Mouse (Mus musculus) testis, postnatal 14 days (tissue): ENCODE measurements around the gene Galnt2.

Source experiments
- DNase-seq: peaks from one replicate; pipeline ENCODE4 v3.0.0; 2021; ENCODE audit warnings: low spot score

The Galnt2 gene

DNA sequence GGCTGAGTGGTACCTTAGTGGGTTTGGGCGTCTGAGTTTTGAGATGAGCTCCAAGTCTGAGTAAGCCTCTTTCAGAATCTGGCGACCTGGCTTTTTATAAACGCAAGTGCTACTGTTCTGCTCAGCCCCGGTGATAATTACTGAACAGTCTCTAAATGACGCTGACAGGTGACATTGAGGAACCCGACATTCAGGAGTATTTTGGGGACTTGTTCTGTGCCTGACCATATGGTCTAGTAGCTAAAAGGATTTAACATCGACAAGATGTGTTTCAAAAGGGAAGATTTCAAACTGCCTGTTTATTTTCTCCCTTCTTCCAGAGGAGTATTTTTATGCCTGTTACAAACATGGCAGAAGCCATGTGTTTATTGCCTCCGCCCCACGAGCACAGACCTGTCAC lies 61.8 kb downstream of the Galnt2 start:
- no peak for DNase-seq

DNA sequence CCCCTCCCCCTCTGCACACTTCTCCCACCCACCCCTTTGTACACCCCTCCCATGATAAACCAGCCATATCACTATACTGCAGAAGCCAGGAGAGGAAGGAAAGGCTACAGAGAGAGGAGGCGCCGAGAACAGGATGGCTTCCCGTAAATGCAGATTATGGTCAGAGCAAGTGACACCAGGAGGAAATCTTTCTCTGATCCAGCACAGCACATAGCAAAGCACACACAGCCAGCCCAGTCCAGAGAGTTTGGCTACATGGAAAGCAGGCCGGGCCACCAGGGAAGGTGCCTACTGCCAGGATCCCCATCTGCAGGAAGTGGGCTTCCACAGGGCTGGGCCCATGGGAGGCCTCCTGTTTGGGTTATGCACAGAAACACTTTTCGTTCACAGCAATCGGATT lies 63.2 kb downstream of the Galnt2 start:
- no peak for DNase-seq

DNA sequence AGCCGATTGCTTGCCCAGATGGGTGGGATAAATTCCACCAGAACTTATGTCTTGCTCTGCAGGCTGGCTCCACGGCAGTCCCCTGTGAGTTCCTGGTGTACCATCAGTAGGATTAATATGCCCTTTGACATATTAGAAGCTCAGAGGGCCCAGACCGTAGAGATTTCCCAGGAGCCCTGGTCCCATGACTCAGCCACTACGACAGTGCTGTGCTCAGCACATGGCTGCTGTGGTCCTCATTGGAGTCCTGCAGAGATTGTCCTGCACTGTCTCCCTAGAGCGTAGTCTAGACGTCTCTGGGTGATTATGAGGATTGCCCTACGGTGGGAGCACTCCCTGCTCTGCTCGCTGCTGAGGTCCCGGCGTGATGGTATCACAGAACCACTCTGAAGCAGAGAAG lies 63.7 kb downstream of the Galnt2 start:
- DNase-seq, result no peak

DNA sequence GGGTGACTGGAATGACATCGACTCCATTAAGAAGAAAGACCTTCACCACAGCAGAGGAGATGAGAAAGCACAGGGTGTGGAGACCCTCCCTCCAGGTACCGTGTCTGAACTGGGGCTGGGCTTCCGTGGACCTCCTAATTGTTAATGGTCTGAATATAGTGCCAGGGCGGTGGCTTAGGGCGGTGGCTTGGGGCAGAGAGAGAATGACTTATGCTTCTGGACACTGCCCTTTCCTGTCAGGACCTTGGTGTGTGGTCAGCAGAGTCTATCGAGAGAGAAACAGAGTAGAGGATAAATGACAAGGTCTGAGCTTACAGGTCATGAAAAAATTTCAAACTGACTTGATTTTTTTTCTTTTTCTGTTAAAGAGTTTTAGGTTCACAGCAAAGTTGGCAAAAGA lies 64.2 kb downstream of the Galnt2 start:
- no peak for DNase-seq

DNA sequence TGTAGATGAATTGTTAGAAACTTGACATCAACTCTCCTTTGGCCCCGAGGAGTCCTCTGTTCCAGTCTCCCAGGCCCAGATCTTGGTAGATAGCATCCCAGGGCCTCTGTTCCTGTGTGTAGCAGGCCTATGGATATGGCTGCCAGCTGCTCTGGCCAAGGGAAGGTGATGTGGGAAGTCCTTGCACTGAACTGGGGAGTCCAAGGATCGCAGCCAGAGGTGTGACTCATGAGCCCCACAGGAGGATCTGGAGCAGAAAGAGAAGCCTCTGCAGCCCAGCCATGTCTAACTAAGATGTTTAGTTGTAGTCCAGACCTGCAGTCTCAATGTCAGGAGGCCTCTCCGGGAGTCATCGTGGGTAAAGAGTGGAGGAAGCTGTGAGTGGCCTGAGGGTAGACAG lies 70.3 kb downstream of the Galnt2 start:
- DNase-seq, result no peak

DNA sequence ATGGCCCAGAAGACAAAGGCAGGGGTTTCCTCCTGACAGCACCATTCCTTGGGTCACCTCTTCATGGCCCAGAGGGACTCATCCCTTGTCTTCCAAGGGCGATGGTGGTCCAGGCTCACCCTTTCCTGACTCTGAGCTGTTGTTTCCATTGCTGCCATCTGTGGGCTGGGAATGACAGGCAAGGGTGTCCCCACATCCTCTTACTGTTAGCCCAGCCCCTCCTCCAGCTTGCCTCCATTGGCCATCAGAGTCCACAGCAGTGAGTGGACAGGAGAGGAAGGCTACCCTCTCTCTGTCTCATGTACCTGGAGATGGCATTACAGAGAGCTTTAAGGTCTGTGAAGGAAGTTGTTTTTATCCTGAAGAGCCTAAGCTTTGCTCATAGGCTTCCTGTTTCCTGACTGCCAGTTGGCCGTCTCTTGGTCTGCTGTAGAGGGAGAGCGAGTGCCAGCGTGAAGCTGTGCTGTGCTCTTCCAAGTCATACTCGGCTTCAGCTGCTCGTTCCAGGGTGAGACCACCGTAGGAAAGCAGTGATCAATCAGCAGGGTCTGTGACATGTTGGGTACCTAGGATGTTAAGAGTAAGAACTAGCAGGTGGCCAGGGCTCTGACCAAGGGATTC lies 70.9 kb downstream of the Galnt2 start:
- DNase-seq, result no peak

DNA sequence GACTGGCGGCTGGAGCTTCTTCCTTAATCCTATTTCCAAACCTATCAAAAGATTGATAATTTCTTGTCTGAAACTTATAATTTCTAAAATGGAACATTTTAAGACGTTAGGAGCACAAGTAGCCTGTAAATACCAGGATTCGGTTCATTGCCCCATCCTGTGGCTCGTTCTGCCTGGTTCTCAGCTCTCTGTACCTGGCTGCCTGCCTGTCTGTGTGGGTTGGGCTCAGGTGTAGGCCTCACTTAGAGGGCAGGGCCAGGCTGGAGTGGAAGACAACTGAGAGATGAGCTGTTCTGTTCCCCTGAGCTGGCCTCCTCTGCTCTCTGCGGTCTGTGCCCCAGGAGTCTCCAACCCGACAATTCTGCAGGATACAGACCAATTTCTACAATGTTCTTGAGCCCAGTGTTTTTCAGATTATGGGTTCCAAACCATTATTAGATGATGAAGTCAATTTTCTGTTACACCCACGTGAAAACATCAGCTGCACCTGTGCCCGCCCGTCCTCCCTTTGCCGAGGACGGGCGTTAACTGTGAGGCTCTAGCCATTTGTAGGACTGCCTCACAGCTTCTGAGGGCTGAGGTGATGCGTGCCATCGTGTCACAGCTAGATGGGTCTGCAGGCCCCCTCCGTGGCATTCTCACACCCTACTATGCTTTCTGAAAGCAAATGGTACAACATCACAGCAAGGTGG lies 72.2 kb downstream of the Galnt2 start:
- no peak for DNase-seq

DNA sequence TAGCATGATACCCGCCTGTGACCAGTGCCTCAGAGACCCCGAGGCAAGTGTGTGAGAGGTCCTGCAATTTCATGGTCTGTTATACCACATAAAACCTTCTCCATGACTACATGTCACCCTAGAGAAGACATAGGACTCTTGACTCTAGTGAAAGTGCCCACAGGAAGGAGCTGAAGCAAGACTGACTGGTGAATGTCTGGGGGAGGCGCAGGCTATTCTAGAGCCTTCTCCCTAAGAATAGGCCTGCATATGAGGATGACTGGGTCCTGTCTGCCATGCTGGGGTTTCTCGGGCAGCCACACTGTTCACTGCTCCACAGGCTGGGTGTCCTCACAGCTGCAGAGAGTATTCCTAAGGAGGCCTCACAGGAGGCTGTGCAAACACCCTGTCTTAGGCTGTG lies 73.0 kb downstream of the Galnt2 start:
- DNase-seq, result no peak

DNA sequence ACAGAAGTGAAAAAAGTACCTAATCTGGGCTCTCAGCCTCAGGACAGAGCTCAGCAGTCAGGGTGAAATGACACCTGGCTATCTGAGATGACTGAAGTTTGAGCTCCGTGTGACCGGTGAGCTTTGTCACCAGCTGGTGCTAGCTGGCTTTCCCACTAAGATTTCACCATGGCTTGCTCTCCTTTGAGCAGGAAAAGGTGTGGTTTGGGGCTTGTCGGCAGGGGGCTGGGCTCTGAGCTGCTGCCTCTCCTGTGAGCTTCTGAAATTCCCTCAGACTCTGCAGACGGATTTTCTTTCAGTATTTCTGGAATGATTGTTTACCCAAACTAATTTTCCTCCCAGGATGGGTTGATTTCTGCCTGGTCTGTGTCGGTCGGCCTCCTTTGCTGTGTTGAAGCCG lies 75.4 kb downstream of the Galnt2 start:
- DNase-seq, result no peak

DNA sequence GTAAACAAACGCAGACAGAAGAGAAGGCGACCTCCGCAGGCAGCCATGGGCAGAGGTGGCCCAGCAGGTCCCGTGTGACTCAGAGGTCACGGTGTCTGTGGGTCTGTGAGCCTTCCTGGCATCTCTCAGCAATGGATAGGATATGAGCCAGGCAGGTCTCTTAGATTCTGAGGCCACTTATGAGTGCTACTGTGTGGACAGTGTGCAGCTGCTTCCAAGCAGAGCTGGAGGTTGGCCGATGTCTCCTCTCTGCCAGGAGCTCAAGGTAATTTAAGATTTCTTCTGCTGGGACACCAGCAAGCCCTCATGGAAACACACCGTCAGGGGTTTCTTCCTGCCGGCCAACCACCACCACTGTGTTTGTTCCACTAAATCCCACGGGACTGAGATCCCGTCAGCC lies 76.5 kb downstream of the Galnt2 start:
- no peak for DNase-seq

DNA sequence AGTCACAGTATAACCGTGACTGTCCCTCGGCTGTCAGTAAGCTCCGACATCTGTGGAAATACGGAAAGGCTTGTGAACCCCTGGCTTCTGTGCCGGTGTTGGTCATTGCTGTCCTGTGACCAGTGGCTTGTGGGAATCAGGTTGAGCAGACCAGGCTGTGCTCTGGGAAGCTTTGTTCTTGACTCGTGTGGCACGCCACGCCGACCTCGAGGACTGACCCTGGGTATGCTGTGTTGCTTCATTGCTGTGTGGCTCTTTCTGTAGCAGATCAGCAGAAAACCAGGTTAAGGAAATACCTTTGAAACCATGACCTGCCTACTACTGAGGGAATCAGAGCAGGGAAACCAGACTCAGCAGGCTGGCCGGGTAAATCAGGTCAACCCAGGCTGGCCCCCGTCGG lies 79.3 kb downstream of the Galnt2 start:
- no peak for DNase-seq

DNA sequence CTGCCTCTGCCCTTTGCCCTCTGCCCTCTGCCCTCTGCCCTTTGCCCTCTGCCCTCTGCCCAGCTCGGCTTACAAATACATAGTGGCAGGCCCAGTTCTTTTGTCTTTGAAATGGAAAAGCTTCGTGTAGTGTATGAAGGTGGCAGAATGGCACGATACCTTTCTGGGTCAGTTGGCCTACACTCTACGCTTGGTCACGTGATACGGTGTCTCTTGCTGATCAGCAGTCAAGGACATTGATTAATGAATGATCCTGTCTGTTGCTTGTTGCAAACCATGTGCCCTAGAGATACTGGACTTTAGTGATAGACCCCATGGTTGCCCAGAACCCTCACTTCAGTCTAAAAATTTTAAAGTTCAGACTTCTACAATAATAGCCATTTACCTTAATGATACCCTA lies 79.9 kb downstream of the Galnt2 start:
- DNase-seq, result no peak

DNA sequence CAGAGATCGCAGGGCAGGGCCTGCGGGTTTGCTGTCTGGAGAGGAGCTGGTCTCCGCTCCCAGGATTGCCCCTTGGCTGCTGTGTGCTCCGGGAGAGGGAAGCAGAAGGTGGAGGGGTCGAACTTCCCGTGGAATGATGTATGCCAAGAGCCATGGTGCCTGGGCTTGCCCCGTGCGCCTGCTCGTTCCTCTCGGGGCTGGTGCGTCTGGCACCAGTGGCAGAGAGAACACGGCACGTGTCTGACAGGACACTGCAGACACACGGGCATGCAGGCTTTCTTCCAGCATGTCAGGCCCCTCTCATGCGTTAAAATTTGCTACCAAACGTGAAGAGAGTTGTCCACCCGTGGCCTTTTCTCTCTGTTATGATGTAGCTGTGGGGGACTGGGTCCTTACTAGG lies 80.5 kb downstream of the Galnt2 start:
- no peak for DNase-seq

DNA sequence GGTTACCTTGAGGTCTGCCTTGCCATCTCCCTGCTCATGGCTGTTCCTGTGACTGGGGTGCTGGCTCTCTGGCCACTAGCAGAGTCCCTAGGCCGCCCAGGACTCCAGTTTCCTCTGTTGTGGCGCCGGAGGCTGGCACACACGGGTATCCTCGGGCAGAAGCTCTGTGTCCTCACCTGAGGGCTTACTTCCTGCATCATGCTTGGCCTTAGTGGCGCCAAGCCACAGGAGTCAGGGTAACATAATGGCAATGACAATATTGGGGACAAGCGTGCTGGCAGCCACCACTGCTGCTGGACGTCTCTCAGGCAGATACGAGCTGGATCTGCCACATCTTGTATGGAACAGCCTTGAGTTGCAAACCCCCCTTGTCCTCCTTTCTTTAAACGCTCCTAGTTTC lies 81.0 kb downstream of the Galnt2 start:
- DNase-seq, result no peak

DNA sequence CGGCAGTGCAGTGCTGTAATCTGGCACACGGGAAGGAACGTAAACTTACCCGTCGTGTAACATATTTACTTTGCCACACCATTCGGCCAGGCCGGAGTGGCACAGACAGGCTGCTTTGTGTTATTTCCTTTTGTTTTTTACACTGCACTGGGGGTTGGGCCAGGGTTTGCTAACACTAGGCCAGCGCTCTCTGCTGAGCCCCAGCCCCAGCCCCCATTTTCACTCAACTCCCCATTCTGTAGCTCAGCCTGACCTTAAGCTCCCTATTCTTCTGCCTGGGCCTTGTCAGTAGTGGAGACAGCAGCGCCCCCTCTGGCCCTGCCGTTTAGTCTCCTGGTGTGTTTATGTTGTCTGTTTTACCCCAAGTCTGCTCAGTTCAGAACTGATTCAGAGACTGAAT lies 83.6 kb downstream of the Galnt2 start:
- no peak for DNase-seq

DNA sequence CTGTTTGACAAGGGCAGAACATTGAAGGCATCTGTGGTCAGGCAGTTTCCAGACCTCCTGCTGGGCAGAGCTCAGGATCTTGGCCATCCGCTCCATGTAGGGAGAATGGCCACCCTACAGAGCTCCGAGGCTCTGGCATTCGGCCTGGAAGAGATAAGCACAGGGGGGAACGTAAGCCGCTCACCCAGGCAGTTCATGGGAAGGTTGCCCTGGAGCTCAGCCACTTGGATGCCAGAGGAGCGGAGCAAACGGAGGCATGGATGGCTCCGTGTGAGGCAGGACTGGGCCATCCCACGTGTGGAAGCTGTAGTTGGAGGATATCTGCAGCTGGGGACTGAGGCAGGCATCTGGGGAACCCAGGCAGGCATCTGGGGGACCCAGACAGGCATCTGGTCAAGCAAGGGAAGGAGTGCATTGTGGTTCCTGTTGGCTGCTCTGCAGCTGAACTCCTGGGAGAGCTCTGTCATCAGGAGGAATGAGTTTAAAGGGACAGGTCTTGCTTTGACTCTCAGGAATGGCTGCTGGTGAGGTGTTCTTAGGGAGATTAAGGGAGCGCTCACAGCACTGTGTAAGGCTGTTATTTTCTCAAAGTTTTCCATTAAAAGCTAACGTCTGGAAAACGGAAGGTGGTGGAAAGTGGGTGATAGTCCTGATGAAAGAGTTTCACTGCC lies 85.4 kb downstream of the Galnt2 start:
- DNase-seq, result peak; percentile 77

DNA sequence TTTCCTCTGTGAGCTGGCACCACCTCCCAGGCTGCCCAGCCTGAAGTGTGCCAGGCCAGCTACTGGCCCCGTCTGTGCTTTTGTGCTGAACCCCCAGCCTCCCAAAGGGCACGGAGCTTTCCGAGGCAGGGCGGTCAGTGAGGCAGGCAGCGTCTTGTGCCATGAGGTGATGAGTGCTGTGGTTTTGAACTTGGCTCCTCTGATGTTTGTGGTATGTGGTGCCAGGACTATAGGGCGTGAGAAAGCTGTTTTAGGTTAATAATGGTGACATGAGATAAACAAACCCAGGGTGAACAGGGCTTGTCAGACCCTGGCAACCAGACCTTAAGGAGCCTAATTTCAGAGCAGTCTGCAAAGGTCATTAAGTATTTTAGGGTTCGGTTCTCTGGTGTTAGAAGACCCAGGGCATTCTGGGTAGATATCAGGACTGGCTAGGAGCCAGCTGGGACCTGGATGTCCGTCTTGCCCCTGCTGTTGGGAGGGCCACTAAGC lies 86.0 kb downstream of the Galnt2 start:
- no peak for DNase-seq

DNA sequence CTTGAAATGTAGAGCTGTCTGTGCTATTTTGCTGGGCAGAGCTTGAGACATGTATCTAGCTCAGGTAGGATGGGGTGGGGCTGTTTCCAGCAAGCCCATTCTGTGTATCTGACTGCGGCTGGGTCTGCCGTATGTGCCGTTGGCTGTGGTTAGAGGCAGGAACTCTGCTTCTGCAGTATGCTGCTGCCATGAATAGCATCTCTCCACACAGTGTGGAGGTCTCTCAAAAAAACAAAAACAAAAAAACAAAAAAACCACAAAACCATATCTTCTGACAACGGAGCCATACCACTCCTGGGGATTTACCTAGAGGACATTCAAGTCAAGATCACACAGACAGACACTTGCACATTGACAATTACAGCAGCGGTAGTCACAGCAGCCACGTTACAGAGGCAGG lies 86.6 kb downstream of the Galnt2 start:
- DNase-seq, result no peak

DNA sequence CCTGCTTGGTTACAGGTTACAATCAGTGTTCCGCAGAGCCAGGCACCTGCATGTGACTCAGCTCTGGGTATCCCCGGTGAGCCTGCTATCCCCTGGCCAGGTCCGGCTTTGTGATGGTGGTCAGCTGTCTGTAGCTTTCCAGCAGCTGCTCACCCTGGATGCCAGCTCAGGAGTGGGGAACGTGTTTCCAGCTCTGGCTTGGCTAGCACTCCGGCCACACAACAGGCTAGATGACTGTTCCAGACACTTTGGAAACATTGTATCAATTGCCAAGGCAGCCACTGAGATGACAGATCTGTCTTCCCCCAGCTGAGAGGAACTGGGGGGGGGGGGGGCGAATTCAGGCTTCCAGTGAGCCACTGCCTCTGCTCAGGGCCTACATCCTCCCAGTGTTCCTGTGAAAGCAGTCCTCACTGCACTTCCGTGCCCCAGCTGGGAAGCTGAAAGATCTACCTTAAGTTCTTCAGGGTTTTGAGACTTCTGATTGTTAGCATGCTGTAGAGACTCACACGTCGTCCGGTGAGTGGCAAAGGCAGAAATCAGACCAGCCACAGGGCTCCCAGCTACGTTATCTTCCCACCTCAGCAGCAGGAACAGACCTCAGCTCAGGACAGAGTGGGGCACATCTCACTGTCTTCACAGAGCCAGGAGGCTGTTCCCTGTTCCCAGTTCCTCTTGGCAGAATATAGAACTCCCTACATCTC lies 87.6 kb downstream of the Galnt2 start:
- peak; percentile 78 for DNase-seq

DNA sequence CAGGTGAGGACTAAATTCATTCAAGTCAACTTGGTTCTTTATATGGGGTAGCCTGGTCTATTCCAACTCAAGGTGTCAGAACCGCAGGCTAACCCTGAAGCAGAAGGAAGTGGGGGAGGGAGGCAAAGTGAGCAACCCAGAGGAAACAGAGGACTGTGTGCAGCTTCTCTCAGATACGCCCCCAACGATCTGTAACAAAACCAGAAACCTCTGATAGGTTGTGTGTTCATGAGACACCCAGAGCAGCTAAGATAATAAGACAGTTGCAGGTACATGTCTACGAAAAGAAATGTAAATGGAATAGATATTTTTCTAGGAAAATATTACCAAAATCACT lies 88.1 kb downstream of the Galnt2 start:
- DNase-seq, result no peak

DNA sequence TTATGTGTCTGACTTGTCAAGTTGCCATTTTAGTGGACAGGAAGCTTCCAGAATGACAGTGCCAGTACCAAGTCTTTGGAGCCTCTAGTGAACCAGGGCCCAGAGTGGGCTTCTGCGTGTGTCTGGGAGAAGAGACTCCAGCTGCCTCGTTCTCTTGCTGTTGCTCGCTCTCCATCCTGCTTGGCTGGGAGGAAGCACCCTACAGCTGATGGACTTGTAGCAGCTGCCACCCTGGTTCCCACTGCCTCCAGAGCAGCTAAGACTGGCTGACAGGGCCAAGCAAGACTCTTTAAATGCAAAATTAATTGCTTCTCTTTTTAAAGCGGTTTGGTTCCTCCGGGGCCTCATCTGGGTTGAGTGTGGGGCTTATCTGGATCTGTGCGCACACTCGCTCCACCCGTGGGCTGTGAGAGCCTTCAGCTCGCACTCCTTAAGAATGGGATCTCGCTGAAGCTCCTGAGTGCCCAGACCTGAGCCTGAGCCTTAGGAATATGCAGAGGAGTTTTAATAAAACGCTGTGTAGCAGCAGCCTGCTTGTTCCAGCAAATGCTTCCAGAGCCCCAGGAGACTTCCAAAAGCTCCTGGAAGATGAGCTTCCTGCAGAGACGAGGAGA lies 90.1 kb downstream of the Galnt2 start:
- DNase-seq, result no peak

DNA sequence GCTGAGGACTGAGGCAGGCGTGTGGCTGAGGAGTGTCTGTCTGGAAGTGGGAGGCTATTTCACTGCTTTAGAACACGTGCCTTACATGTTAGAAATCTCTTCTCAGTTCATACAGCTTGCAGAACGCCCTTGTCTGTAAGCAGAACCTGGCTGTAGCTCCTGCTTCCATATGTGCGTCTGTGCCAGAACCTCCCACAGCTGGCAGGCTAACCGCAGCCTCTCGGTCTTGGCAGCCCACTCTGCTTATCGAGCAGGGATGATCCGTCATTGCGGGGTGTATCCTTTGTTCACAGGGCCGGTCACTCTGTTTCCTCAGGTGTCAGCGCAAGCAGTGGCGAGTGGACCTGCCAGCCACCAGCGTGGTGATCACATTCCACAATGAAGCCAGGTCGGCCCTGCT lies 92.2 kb downstream of the Galnt2 start:
- DNase-seq, result no peak

DNA sequence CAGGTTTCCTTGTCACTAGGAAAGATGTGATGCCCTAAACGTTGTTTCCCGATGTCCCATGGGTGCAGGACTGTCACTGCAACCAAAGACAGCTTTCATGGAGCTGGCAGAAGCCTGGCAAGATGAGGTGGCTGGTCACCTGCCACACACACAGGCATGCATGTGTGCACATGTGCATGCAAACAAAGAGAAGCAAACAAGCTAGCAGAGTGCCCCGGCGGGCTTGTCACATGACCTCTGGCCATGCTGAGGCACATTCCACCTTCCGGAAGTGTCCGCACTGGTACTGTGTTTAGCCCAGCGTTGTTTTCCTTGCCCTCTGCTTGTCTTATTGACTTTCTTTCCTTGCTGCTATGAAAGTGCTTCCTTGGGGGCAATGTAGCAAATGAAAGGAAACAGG lies 97.1 kb downstream of the Galnt2 start:
- no peak for DNase-seq
